Mouse (Mus musculus): ENCODE data around the gene Stat5b. TPM values are rescaled to one million over a fixed set of nuclear protein-coding genes. Genes with fewer than 3 reads are reported as not detected.

The Stat5b gene
- total and polyA plus RNA-seq, 2 experiments from 2014 or later, result 23.3 to 48.2 TPM

DNA sequence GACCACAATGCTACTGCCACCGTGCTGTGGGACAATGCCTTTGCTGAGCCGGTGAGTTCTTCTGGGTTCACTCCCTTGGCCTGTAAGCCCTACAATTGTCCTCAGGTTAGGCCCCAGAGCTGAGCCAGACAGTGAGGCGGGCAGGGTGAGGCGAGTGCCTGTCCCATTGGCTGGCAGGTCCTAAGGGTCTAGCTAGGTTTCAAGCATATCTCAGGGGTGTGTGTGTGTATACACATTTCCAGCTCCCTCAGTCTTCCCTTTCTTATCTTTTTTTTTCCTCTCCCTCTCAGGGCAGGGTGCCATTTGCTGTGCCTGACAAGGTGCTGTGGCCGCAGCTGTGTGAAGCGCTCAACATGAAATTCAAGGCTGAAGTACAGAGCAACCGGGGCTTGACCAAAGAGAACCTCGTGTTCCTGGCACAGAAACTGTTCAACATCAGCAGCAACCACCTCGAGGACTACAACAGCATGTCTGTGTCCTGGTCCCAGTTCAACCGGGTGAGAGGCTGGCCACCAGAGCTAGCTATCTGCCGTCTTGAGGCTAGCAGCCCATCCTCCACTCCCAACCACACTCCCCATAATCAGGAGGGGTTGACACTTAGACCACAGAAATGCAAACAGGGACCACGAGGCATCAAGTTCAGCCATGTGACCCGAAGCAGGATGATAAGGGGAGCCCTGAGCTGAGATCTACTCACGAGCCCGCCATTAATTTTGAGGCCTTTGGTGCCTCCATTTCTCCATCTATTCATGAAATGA, 29.0 kb upstream of the Stat5b start:
- no peaks in the 10 kb centered on the region for H3K27me3 ChIP-seq (ENCODE audit: control insufficient read depth, insufficient read depth, low read length)
- TF ChIP-seq EP300 (IDR thresholded peaks at IDR 0.05; ENCODE audit: low read depth), result no peak
- TF ChIP-seq CTCF (IDR thresholded peaks at IDR 0.05; ENCODE audit: low read depth), result no peak
- WGBS, result 73% methylated on average over 15 of the region's 15 CpGs
- H3K4me3 ChIP-seq (ENCODE audit: low read depth, low read length), result no peak overlapping the region
- no peak for ATAC-seq (ENCODE audit: insufficient read depth, low read depth)
- no peak overlapping the region for H3K27ac ChIP-seq (ENCODE audit: low read depth)
- H3K4me1 ChIP-seq (ENCODE audit: control insufficient read depth, insufficient read depth), result no peaks in the 10 kb centered on the region
- H3K36me3 ChIP-seq (replicated peaks; ENCODE audit: control insufficient read depth, insufficient read depth, low read length), result peaks cover 30% of the 10 kb centered on the region
- no peaks in the 10 kb centered on the region for H3K9me3 ChIP-seq (replicated peaks; ENCODE audit: control insufficient read depth, low read length)
- H3K4me2 ChIP-seq (ENCODE audit: low read depth, low read length), result no peak overlapping the region
- H3K9ac ChIP-seq (replicated peaks; ENCODE audit: low read depth, low read length), result no peak overlapping the region
- no peak for DNase-seq (ENCODE audit: low spot score)

DNA sequence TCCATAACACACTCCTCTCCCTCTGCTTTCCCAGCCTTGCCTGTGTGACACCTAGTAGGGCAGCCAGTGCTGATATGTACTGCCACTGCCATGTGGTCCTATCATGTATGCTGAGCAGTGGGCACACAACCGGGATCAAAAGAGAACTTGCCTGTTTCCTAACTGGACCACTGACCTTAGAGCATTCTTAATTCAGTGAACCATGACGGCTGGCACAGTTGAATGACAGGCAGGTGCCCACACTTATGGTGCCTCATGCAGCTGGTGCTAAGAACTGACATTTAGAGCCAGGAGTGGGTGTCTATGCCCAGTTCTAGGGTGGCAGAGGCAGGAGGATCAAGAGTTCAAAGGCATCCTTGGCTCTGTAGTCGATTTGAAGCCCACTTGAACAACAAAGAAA, 25.2 kb upstream of the Stat5b start:
- H3K36me3 ChIP-seq (replicated peaks; ENCODE audit: control insufficient read depth, insufficient read depth, low read length), result peaks cover 26% of the 10 kb centered on the region
- DNase-seq (ENCODE audit: low spot score), result no peak
- no peak overlapping the region for H3K4me3 ChIP-seq (ENCODE audit: low read depth, low read length)
- H3K9me3 ChIP-seq (replicated peaks; ENCODE audit: control insufficient read depth, low read length), result no peaks in the 10 kb centered on the region
- no peak overlapping the region for H3K4me2 ChIP-seq (ENCODE audit: low read depth, low read length)
- no peak for TF ChIP-seq CTCF (IDR thresholded peaks at IDR 0.05; ENCODE audit: low read depth)
- no peak for TF ChIP-seq EP300 (IDR thresholded peaks at IDR 0.05; ENCODE audit: low read depth)
- no peaks in the 10 kb centered on the region for H3K27me3 ChIP-seq (ENCODE audit: control insufficient read depth, insufficient read depth, low read length)
- H3K9ac ChIP-seq (replicated peaks; ENCODE audit: low read depth, low read length), result no peak overlapping the region
- WGBS, result 75% methylated on average over 3 of the region's 3 CpGs
- ATAC-seq (ENCODE audit: insufficient read depth, low read depth), result no peak
- H3K4me1 ChIP-seq (ENCODE audit: control insufficient read depth, insufficient read depth), result no peaks in the 10 kb centered on the region; the same call in 1 of the 2 replicates
- H3K27ac ChIP-seq (ENCODE audit: low read depth), result no peak overlapping the region

DNA sequence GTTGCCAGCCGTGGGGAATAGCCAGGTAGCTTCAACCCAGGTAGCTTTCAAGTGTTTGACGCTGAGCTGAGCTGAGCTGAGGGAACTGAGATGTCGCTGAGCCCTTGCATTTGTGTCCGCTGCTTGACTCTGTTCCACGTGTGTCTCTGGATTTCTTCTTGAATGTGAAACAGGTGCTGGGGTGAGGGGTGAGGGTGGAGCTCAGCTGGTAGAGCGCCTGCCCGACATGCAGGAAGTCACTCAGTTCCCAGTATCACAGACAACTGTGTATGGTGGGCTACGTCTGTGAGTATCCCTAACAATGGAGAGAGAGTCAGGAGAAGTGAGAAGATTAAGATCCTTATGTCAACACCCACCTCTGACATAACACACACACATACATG, 20.4 kb upstream of the Stat5b start:
- H3K27ac ChIP-seq (ENCODE audit: low read depth), result no peak overlapping the region
- H3K4me2 ChIP-seq (ENCODE audit: low read depth, low read length), result no peak overlapping the region
- no peak overlapping the region for H3K9ac ChIP-seq (replicated peaks; ENCODE audit: low read depth, low read length)
- peaks cover 4% of the 10 kb centered on the region; the same call in 1 of the 2 replicates for H3K36me3 ChIP-seq (replicated peaks; ENCODE audit: control insufficient read depth, insufficient read depth, low read length)
- 63% methylated on average over 8 of the region's 8 CpGs for WGBS
- H3K4me3 ChIP-seq (ENCODE audit: low read depth, low read length), result no peak overlapping the region
- TF ChIP-seq EP300 (IDR thresholded peaks at IDR 0.05; ENCODE audit: low read depth), result no peak
- no peak for TF ChIP-seq CTCF (IDR thresholded peaks at IDR 0.05; ENCODE audit: low read depth)
- ATAC-seq (ENCODE audit: insufficient read depth, low read depth) (no peak), DNase-seq (ENCODE audit: low spot score) (no peak)
- no peaks in the 10 kb centered on the region for H3K9me3 ChIP-seq (replicated peaks; ENCODE audit: control insufficient read depth, low read length)
- H3K4me1 ChIP-seq (ENCODE audit: control insufficient read depth, insufficient read depth), result no peaks in the 10 kb centered on the region; the same call in 1 of the 2 replicates
- H3K27me3 ChIP-seq (ENCODE audit: control insufficient read depth, insufficient read depth, low read length), result no peaks in the 10 kb centered on the region

DNA sequence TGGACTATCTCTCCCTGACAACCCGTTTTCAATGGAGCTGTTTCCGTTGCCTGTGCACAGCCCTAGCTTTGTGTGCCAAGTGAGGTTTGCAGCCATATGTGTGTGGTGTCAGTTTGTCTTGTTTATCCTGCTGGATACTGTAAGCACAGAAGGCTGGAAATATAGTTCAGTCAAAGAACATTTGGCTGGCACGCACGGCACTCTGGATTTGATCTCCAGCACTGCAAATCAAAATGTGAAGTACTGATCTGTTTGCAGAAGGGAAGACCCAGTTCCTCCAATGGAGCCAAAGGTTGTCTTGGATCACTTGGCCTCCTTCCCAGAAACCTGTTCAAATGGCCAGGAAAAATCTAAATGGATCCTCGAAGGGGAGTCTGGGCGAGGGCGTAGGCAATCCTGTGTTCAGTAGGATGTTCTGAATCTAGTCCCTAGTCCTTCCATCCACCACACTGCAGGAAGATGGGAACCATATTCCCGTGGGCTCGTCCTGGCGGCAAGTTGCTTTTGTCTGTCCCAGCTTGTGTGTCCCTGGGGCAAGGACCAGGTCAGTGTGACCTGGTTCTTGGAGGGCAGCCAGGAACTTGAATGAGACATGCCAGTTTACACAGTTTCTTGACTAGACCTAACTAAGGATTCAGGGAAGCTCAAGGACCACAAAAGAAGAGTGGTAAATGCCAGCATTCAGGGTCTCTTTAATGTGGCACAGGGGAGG, 19.9 kb upstream of the Stat5b start:
- H3K27me3 ChIP-seq (ENCODE audit: control insufficient read depth, insufficient read depth, low read length), result no peaks in the 10 kb centered on the region
- no peak overlapping the region for H3K4me2 ChIP-seq (ENCODE audit: low read depth, low read length)
- 50% methylated on average over 10 of the region's 10 CpGs for WGBS
- H3K9ac ChIP-seq (replicated peaks; ENCODE audit: low read depth, low read length), result no peak overlapping the region
- ATAC-seq (ENCODE audit: insufficient read depth, low read depth) (no peak), DNase-seq (ENCODE audit: low spot score) (no peak)
- no peaks in the 10 kb centered on the region; the same call in 1 of the 2 replicates for H3K4me1 ChIP-seq (ENCODE audit: control insufficient read depth, insufficient read depth)
- H3K4me3 ChIP-seq (ENCODE audit: low read depth, low read length), result no peak overlapping the region
- peaks cover 4% of the 10 kb centered on the region for H3K36me3 ChIP-seq (replicated peaks; ENCODE audit: control insufficient read depth, insufficient read depth, low read length)
- no peaks in the 10 kb centered on the region for H3K9me3 ChIP-seq (replicated peaks; ENCODE audit: control insufficient read depth, low read length)
- TF ChIP-seq CTCF (IDR thresholded peaks at IDR 0.05; ENCODE audit: low read depth) (no peak), EP300 (IDR thresholded peaks at IDR 0.05; ENCODE audit: low read depth) (no peak)
- H3K27ac ChIP-seq (ENCODE audit: low read depth), result no peak overlapping the region

DNA sequence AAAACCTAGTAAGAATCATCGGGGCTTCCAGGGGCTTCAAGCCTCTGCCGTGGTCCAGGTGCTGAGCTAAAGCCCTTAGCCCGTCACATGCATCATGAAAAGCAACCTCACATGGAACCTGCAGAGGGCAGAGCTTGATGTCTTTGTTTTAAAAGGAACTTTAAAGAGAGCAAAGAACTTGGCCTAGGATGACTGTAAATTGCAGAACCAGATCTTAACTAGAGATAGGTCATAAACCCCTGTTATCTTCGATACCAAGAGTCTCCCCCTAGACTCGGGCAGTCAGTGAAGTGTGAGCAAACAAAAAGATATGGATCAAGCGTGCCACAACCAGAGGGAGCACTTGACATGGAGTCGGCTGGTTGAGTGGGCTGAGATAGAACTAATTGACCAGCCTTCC, 15.1 kb upstream of the Stat5b start:
- Histone ChIP-seq H3K4me1 (ENCODE audit: control insufficient read depth, insufficient read depth) (peaks cover 5% of the 10 kb centered on the region; the same call in 1 of the 2 replicates), H3K27ac (ENCODE audit: low read depth) (no peak overlapping the region), H3K9me3 (replicated peaks; ENCODE audit: control insufficient read depth, low read length) (no peaks in the 10 kb centered on the region), H3K4me2 (ENCODE audit: low read depth, low read length) (no peak overlapping the region), H3K27me3 (ENCODE audit: control insufficient read depth, insufficient read depth, low read length) (no peaks in the 10 kb centered on the region), H3K4me3 (ENCODE audit: low read depth, low read length) (no peak overlapping the region), H3K36me3 (replicated peaks; ENCODE audit: control insufficient read depth, insufficient read depth, low read length) (peaks cover 11% of the 10 kb centered on the region), H3K9ac (replicated peaks; ENCODE audit: low read depth, low read length) (no peak overlapping the region)
- ATAC-seq (ENCODE audit: insufficient read depth, low read depth) (no peak), DNase-seq (ENCODE audit: low spot score) (no peak)
- 61% methylated on average over 7 of the region's 7 CpGs for whole genome bisulfite sequencing
- TF ChIP-seq EP300 (IDR thresholded peaks at IDR 0.05; ENCODE audit: low read depth), result no peak
- no peak for TF ChIP-seq CTCF (IDR thresholded peaks at IDR 0.05; ENCODE audit: low read depth)
